Mouse (Mus musculus): ENCODE measurements around the gene Sh3gl2. TPM values are rescaled to one million over a fixed set of nuclear protein-coding genes. Genes with fewer than 3 reads are reported as not detected.

Sh3gl2 gene
- total and polyA plus RNA-seq, 3 experiments = 0.05 TPM; not detected in 2

- H3K36me3 ChIP-seq (replicated peaks) = no peaks in the 10 kb centered on the region
- H3K4me3 ChIP-seq (ENCODE audit: low read depth, low read length) = no peak overlapping the region
- TF ChIP-seq POLR2AphosphoS5 (IDR thresholded peaks at IDR 0.05; ENCODE audit: insufficient replicate concordance, low read depth, low read length) (no peak), CTCF (IDR thresholded peaks at IDR 0.05; ENCODE audit: low read depth, low read length) (no peak), GATA2 (IDR thresholded peaks at IDR 0.05; ENCODE audit: borderline replicate concordance, low read depth, low read length) (no peak), TAL1 (conservative IDR thresholded peaks at IDR 0.05; ENCODE audit: low read depth, low read length) (no peak), GATA1 (IDR thresholded peaks at IDR 0.05; ENCODE audit: borderline replicate concordance, low read length) (no peak)
- no peak for DNase-seq (ENCODE audit: low spot score)
- no peaks in the 10 kb centered on the region for H3K27me3 ChIP-seq (ENCODE audit: insufficient read depth, low read length)
- no peak for ATAC-seq (ENCODE audit: extremely low read depth, insufficient number of reproducible peaks, low FRiP score, poor library complexity, severe bottlenecking)
- no peaks in the 10 kb centered on the region for H3K4me1 ChIP-seq (ENCODE audit: insufficient read depth, low read depth, low read length)
- H3K9me3 ChIP-seq (replicated peaks) = peaks cover 46% of the 10 kb centered on the region
Observed at GRCm38 (mm10) chr4:85206675-85207400, 1.9 kb downstream of the Sh3gl2 start.

- ATAC-seq (ENCODE audit: extremely low read depth, insufficient number of reproducible peaks, low FRiP score, poor library complexity, severe bottlenecking) (no peak), DNase-seq (ENCODE audit: low spot score) (no peak)
- TF ChIP-seq TAL1 (conservative IDR thresholded peaks at IDR 0.05; ENCODE audit: low read depth, low read length) (no peak), CTCF (IDR thresholded peaks at IDR 0.05; ENCODE audit: low read depth, low read length) (no peak), GATA1 (IDR thresholded peaks at IDR 0.05; ENCODE audit: borderline replicate concordance, low read length) (no peak), GATA2 (IDR thresholded peaks at IDR 0.05; ENCODE audit: borderline replicate concordance, low read depth, low read length) (no peak), POLR2AphosphoS5 (IDR thresholded peaks at IDR 0.05; ENCODE audit: insufficient replicate concordance, low read depth, low read length) (no peak)
- no peak overlapping the region for H3K4me3 ChIP-seq (ENCODE audit: low read depth, low read length)
- no peaks in the 10 kb centered on the region for H3K27me3 ChIP-seq (ENCODE audit: insufficient read depth, low read length)
- H3K9me3 ChIP-seq (replicated peaks) = peaks cover 42% of the 10 kb centered on the region
- H3K4me1 ChIP-seq (ENCODE audit: insufficient read depth, low read depth, low read length) = no peaks in the 10 kb centered on the region
- H3K36me3 ChIP-seq (replicated peaks) = no peaks in the 10 kb centered on the region
Observed at GRCm38 (mm10) chr4:85207515-85207914, 2.6 kb downstream of the Sh3gl2 start.

- no peak for TF ChIP-seq CTCF (IDR thresholded peaks at IDR 0.05; ENCODE audit: low read depth, low read length)
- TF ChIP-seq TAL1 (conservative IDR thresholded peaks at IDR 0.05; ENCODE audit: low read depth, low read length) = no peak
- no peak for TF ChIP-seq GATA2 (IDR thresholded peaks at IDR 0.05; ENCODE audit: borderline replicate concordance, low read depth, low read length)
- no peak for TF ChIP-seq POLR2AphosphoS5 (IDR thresholded peaks at IDR 0.05; ENCODE audit: insufficient replicate concordance, low read depth, low read length)
- TF ChIP-seq GATA1 (IDR thresholded peaks at IDR 0.05; ENCODE audit: borderline replicate concordance, low read length) = no peak
- Histone ChIP-seq H3K9me3 (replicated peaks) (peaks cover 41% of the 10 kb centered on the region), H3K36me3 (replicated peaks) (no peaks in the 10 kb centered on the region), H3K27me3 (ENCODE audit: insufficient read depth, low read length) (no peaks in the 10 kb centered on the region), H3K4me1 (ENCODE audit: insufficient read depth, low read depth, low read length) (no peaks in the 10 kb centered on the region), H3K4me3 (ENCODE audit: low read depth, low read length) (no peak overlapping the region)
- DNase-seq (ENCODE audit: low spot score) (no peak), ATAC-seq (ENCODE audit: extremely low read depth, insufficient number of reproducible peaks, low FRiP score, poor library complexity, severe bottlenecking) (no peak)
Observed at GRCm38 (mm10) chr4:85208531-85208930, 3.6 kb downstream of the Sh3gl2 start.

GRCm38 (mm10) chr4:85210953-85211352 lies 6.0 kb downstream of the Sh3gl2 start:
- Histone ChIP-seq H3K27me3 (ENCODE audit: insufficient read depth, low read length) (no peaks in the 10 kb centered on the region), H3K36me3 (replicated peaks) (no peaks in the 10 kb centered on the region), H3K4me1 (ENCODE audit: insufficient read depth, low read depth, low read length) (no peaks in the 10 kb centered on the region), H3K9me3 (replicated peaks) (peaks cover 34% of the 10 kb centered on the region), H3K4me3 (ENCODE audit: low read depth, low read length) (no peak overlapping the region)
- DNase-seq (ENCODE audit: low spot score) = no peak
- TF ChIP-seq GATA1 (IDR thresholded peaks at IDR 0.05; ENCODE audit: borderline replicate concordance, low read length) (no peak), CTCF (IDR thresholded peaks at IDR 0.05; ENCODE audit: low read depth, low read length) (no peak), GATA2 (IDR thresholded peaks at IDR 0.05; ENCODE audit: borderline replicate concordance, low read depth, low read length) (no peak), TAL1 (conservative IDR thresholded peaks at IDR 0.05; ENCODE audit: low read depth, low read length) (no peak), POLR2AphosphoS5 (IDR thresholded peaks at IDR 0.05; ENCODE audit: insufficient replicate concordance, low read depth, low read length) (no peak)
- no peak for ATAC-seq (ENCODE audit: extremely low read depth, insufficient number of reproducible peaks, low FRiP score, poor library complexity, severe bottlenecking)

GRCm38 (mm10) chr4:85217003-85217402 lies 12.1 kb downstream of the Sh3gl2 start:
- H3K27me3 ChIP-seq (ENCODE audit: insufficient read depth, low read length) = no peaks in the 10 kb centered on the region
- H3K4me3 ChIP-seq (ENCODE audit: low read depth, low read length) = no peak overlapping the region
- DNase-seq (ENCODE audit: low spot score) (no peak), ATAC-seq (ENCODE audit: extremely low read depth, insufficient number of reproducible peaks, low FRiP score, poor library complexity, severe bottlenecking) (no peak)
- TF ChIP-seq GATA2 (IDR thresholded peaks at IDR 0.05; ENCODE audit: borderline replicate concordance, low read depth, low read length) (no peak), GATA1 (IDR thresholded peaks at IDR 0.05; ENCODE audit: borderline replicate concordance, low read length) (no peak), TAL1 (conservative IDR thresholded peaks at IDR 0.05; ENCODE audit: low read depth, low read length) (no peak), CTCF (IDR thresholded peaks at IDR 0.05; ENCODE audit: low read depth, low read length) (no peak), POLR2AphosphoS5 (IDR thresholded peaks at IDR 0.05; ENCODE audit: insufficient replicate concordance, low read depth, low read length) (no peak)
- peaks cover 34% of the 10 kb centered on the region for H3K9me3 ChIP-seq (replicated peaks)
- no peaks in the 10 kb centered on the region for H3K4me1 ChIP-seq (ENCODE audit: insufficient read depth, low read depth, low read length)
- H3K36me3 ChIP-seq (replicated peaks) = no peaks in the 10 kb centered on the region

GRCm38 (mm10) chr4:85222716-85223115 lies 17.8 kb downstream of the Sh3gl2 start:
- ATAC-seq (ENCODE audit: extremely low read depth, insufficient number of reproducible peaks, low FRiP score, poor library complexity, severe bottlenecking) (no peak), DNase-seq (ENCODE audit: low spot score) (no peak)
- Histone ChIP-seq H3K4me3 (ENCODE audit: low read depth, low read length) (no peak overlapping the region), H3K9me3 (replicated peaks) (peaks cover 30% of the 10 kb centered on the region), H3K4me1 (ENCODE audit: insufficient read depth, low read depth, low read length) (no peaks in the 10 kb centered on the region), H3K27me3 (ENCODE audit: insufficient read depth, low read length) (no peaks in the 10 kb centered on the region), H3K36me3 (replicated peaks) (no peaks in the 10 kb centered on the region)
- TF ChIP-seq GATA1 (IDR thresholded peaks at IDR 0.05; ENCODE audit: borderline replicate concordance, low read length) (no peak), TAL1 (conservative IDR thresholded peaks at IDR 0.05; ENCODE audit: low read depth, low read length) (no peak), POLR2AphosphoS5 (IDR thresholded peaks at IDR 0.05; ENCODE audit: insufficient replicate concordance, low read depth, low read length) (no peak), GATA2 (IDR thresholded peaks at IDR 0.05; ENCODE audit: borderline replicate concordance, low read depth, low read length) (no peak), CTCF (IDR thresholded peaks at IDR 0.05; ENCODE audit: low read depth, low read length) (no peak)
